Mouse (Mus musculus): Measurements from ENCODE around the gene Snn. TPM values are rescaled to one million over a fixed set of nuclear protein-coding genes. Genes with fewer than 3 reads are reported as not detected.

The Snn gene
- polyA plus RNA-seq, 1 experiment from 2014 or later, result 43.4 TPM

Other genes with a start within 250 kb of the Snn start
- not detected in 2 replicates for gene Gm11172, start 248.0 kb upstream of the Snn start, polyA plus RNA-seq (2015; fragmentation: Nextera tagmentation; extraction: Ambion mirVana)
- gene Rmi2, start 225.9 kb upstream of the Snn start, polyA plus RNA-seq (2015; fragmentation: Nextera tagmentation; extraction: Ambion mirVana), result 3.0 and 3.3 TPM in 2 replicates
- 107 and 110 TPM in 2 replicates for gene Litaf, start 5.2 kb downstream of the Snn start, polyA plus RNA-seq (2015; fragmentation: Nextera tagmentation; extraction: Ambion mirVana)
- gene Txndc11, start 73.7 kb downstream of the Snn start, polyA plus RNA-seq (2015; fragmentation: Nextera tagmentation; extraction: Ambion mirVana), result 39.2 and 39.7 TPM in 2 replicates
- 99.5 and 106 TPM in 2 replicates for gene Zc3h7a, start 115.4 kb downstream of the Snn start, polyA plus RNA-seq (2015; fragmentation: Nextera tagmentation; extraction: Ambion mirVana)
- gene Rsl1d1, start 142.4 kb downstream of the Snn start, polyA plus RNA-seq (2015; fragmentation: Nextera tagmentation; extraction: Ambion mirVana), result 153 and 159 TPM in 2 replicates
- 77.0 and 77.7 TPM in 2 replicates for gene Gspt1, start 193.4 kb downstream of the Snn start, polyA plus RNA-seq (2015; fragmentation: Nextera tagmentation; extraction: Ambion mirVana)